Mouse (Mus musculus): ENCODE results near the gene Cdk14. TPM values are rescaled to one million over a fixed set of nuclear protein-coding genes. Genes with fewer than 3 reads are reported as not detected.

Gene Cdk14
- total RNA-seq, 2 experiments from 2014 or later: 209 to 215 TPM

- peak; percentile 20 to 55 for DNase-seq (ENCODE audit: low spot score in 2 of 2)
These were observed 663.0 kb downstream of the Cdk14 start for GRCm38 (mm10) chr5:4756871-4757711.

- DNase-seq (ENCODE audit: low spot score in 2 of 2): peak in 1 of 2 experiments; percentile 17
These were observed 664.0 kb downstream of the Cdk14 start for GRCm38 (mm10) chr5:4756001-4756681.

- DNase-seq (ENCODE audit: low spot score in 2 of 2): no peak
These were observed 664.8 kb downstream of the Cdk14 start for GRCm38 (mm10) chr5:4755326-4755725.

- no peak for DNase-seq (ENCODE audit: low spot score in 2 of 2)
These were observed 665.3 kb downstream of the Cdk14 start for GRCm38 (mm10) chr5:4754701-4755281.

Small RNA genes lying within 50 kb of the gene (microRNA-seq; reads per million reads assigned to microRNA genes)
- 0 reads per million in 2 experiments for gene Gm25037
- 0 reads per million in 2 experiments for gene Gm44483

Other genes starting within 250 kb of the Cdk14 start
- 1 to 10 TPM in 1 of 2 experiments, not detected in 1; 1.1 TPM for gene 1700015F17Rik, start 58.8 kb upstream of the Cdk14 start, total RNA-seq (2021)
- gene Cldn12, start 94.6 kb upstream of the Cdk14 start, total RNA-seq (2021): 10 to 100 TPM; 42.7 to 50.0 TPM
- gene Gtpbp10, start 139.2 kb upstream of the Cdk14 start, total RNA-seq (2021): 1 to 10 TPM; 9.4 to 9.7 TPM
- gene Gm8773, start 153.5 kb upstream of the Cdk14 start, total RNA-seq (2021): not detected
- 10 to 100 TPM; 19.7 to 21.8 TPM for gene Cfap69, start 243.9 kb upstream of the Cdk14 start, total RNA-seq (2021)

Measured in left cerebral cortex, adult 18-20 months (tissue).